Mouse (Mus musculus) stomach, embryonic 14.5 days (tissue): Measurements from ENCODE around the gene Map3k5. TPM values are rescaled to one million over a fixed set of nuclear protein-coding genes. Genes with fewer than 3 reads are reported as not detected.

Source experiments
- ATAC-seq: fragments of 200-750 bp; cut with Nextera tagmentation; 2 replicates; pipeline ENCODE4 v1.8.0; 2017; ENCODE audit warnings: low read depth, moderate TSS enrichment; ENCODE audit not compliant: insufficient number of reproducible peaks, insufficient read depth, low FRiP score
- H3K27ac ChIP-seq: fragments of 300-500 bp; sonication (generic); 2 replicates; pipeline ENCODE4 v1.5.1; 2014; ENCODE audit warnings: mild to moderate bottlenecking, low read length, moderate library complexity, mixed read lengths
- H3K27me3 ChIP-seq: fragments of 300-500 bp; sonication (generic); 2 replicates; pipeline ENCODE4 v1.6.1; 2014; ENCODE audit warnings: low read length, control low read depth, mixed read lengths; ENCODE audit not compliant: control insufficient read depth, insufficient read depth
- H3K36me3 ChIP-seq: fragments of 300-500 bp; sonication (generic); 2 replicates; pipeline ENCODE4 v1.6.1; 2014; ENCODE audit warnings: mild to moderate bottlenecking, control low read depth, low read length, moderate library complexity, mixed read lengths; ENCODE audit not compliant: control insufficient read depth, insufficient read depth
- H3K4me1 ChIP-seq: fragments of 300-500 bp; sonication (generic); 2 replicates; pipeline ENCODE4 v1.6.1; 2014; ENCODE audit warnings: low read length, control low read depth, mixed read lengths; ENCODE audit not compliant: control insufficient read depth, insufficient read depth
- H3K4me2 ChIP-seq: fragments of 300-500 bp; sonication (generic); replicated peaks from 2 replicates; pipeline ENCODE4 v1.6.1; 2014; ENCODE audit warnings: low read depth, low read length, control low read depth
- H3K4me3 ChIP-seq: fragments of 300-500 bp; sonication (generic); 2 replicates; pipeline ENCODE4 v1.5.1; 2014; ENCODE audit warnings: low read depth, low read length, control low read depth
- H3K9ac ChIP-seq: fragments of 300-500 bp; sonication (generic); replicated peaks from 2 replicates; pipeline ENCODE4 v1.6.1; 2014; ENCODE audit warnings: low read depth, mild to moderate bottlenecking, control low read depth, low read length, moderate library complexity, mixed read lengths
- H3K9me3 ChIP-seq: fragments of 300-500 bp; sonication (generic); 2 replicates; pipeline ENCODE4 v1.6.1; 2016; ENCODE audit warnings: low read depth, low read length, control low read depth; ENCODE audit not compliant: control insufficient read depth
- WGBS: fragments of 180-500 bp; shearing (Covaris S2); extraction: QIAGEN DNeasy Blood & Tissue Kit; methylation state at CpG from one replicate; pipeline ENCODE4 v1.1.7; 2014; 5-methylcytosine and 5-hydroxymethylcytosine counted together
- polyA plus RNA-seq: library from polyadenylated mRNA; unstranded; fragments of >200 nt; fragmentation: Nextera tagmentation; extraction: Ambion mirVana; gene quantifications from 2 replicates; pipeline ENCODE4 v1.2.1, GENCODE M21; 2014

The Map3k5 gene
- polyA plus RNA-seq, 1 experiment from 2014 or later = 4.6 TPM

- Histone ChIP-seq H3K27ac (no peak overlapping the region), H3K4me2 (no peak overlapping the region), H3K9me3 (no peaks in the 10 kb centered on the region), H3K27me3 (no peaks in the 10 kb centered on the region), H3K9ac (no peak overlapping the region), H3K4me3 (no peak overlapping the region), H3K4me1 (no peaks in the 10 kb centered on the region), H3K36me3 (no peaks in the 10 kb centered on the region)
- 95% methylated on average over 10 of the region's 10 CpGs for WGBS
- ATAC-seq = no peak
Observed at GRCm38 (mm10) chr10:20024891-20025290, 90.6 kb downstream of the Map3k5 start.

- Histone ChIP-seq H3K4me1 (no peaks in the 10 kb centered on the region), H3K4me3 (no peak overlapping the region), H3K9ac (no peak overlapping the region), H3K27me3 (no peaks in the 10 kb centered on the region), H3K9me3 (no peaks in the 10 kb centered on the region), H3K36me3 (no peaks in the 10 kb centered on the region), H3K4me2 (no peak overlapping the region), H3K27ac (no peak overlapping the region)
- 63% methylated on average over 12 of the region's 12 CpGs for WGBS
- ATAC-seq = no peak
Observed at GRCm38 (mm10) chr10:20025781-20026520, 91.7 kb downstream of the Map3k5 start.

- ATAC-seq = no peak
- H3K9ac ChIP-seq = no peak overlapping the region
- no peak overlapping the region for H3K4me3 ChIP-seq
- no peaks in the 10 kb centered on the region for H3K4me1 ChIP-seq
- H3K4me2 ChIP-seq = no peak overlapping the region
- H3K36me3 ChIP-seq = no peaks in the 10 kb centered on the region
- no peak overlapping the region for H3K27ac ChIP-seq
- no peaks in the 10 kb centered on the region for H3K9me3 ChIP-seq
- no peaks in the 10 kb centered on the region for H3K27me3 ChIP-seq
- WGBS = 100% methylated on average over 1 of the region's 1 CpGs
Observed at GRCm38 (mm10) chr10:20030703-20031102, 96.4 kb downstream of the Map3k5 start.

- no peak overlapping the region for H3K27ac ChIP-seq
- no peak for ATAC-seq
- 71% methylated on average over 2 of the region's 2 CpGs for WGBS
Observed at GRCm38 (mm10) chr10:20031936-20032335, 97.7 kb downstream of the Map3k5 start.

GRCm38 (mm10) chr10:20036375-20036774 lies 102.1 kb downstream of the Map3k5 start:
- Histone ChIP-seq H3K9ac (no peak overlapping the region), H3K27me3 (no peaks in the 10 kb centered on the region), H3K27ac (no peak overlapping the region), H3K4me3 (no peak overlapping the region), H3K36me3 (no peaks in the 10 kb centered on the region), H3K9me3 (no peaks in the 10 kb centered on the region), H3K4me2 (no peak overlapping the region), H3K4me1 (no peaks in the 10 kb centered on the region)
- no peak for ATAC-seq
- 79% methylated on average over 2 of the region's 2 CpGs for WGBS

More at GRCm38 (mm10) chr10:20031936-20032335, 97.7 kb downstream of the Map3k5 start:
- H3K4me3 ChIP-seq = no peak overlapping the region
- no peak overlapping the region for H3K9ac ChIP-seq
- no peaks in the 10 kb centered on the region for H3K27me3 ChIP-seq
- H3K9me3 ChIP-seq = no peaks in the 10 kb centered on the region
- H3K4me2 ChIP-seq = no peak overlapping the region
- no peaks in the 10 kb centered on the region for H3K4me1 ChIP-seq
- H3K36me3 ChIP-seq = no peaks in the 10 kb centered on the region

GRCm38 (mm10) chr10:20036846-20037245 lies 102.6 kb downstream of the Map3k5 start:
- no peak for ATAC-seq
- Histone ChIP-seq H3K4me2 (no peak overlapping the region), H3K27ac (no peak overlapping the region), H3K9ac (no peak overlapping the region), H3K36me3 (no peaks in the 10 kb centered on the region), H3K9me3 (no peaks in the 10 kb centered on the region), H3K4me3 (no peak overlapping the region), H3K4me1 (no peaks in the 10 kb centered on the region), H3K27me3 (no peaks in the 10 kb centered on the region)
- 74% methylated on average over 7 of the region's 7 CpGs for WGBS

- H3K36me3 ChIP-seq = no peaks in the 10 kb centered on the region
- H3K9ac ChIP-seq = no peak overlapping the region
- no peaks in the 10 kb centered on the region for H3K4me1 ChIP-seq
- no peaks in the 10 kb centered on the region for H3K27me3 ChIP-seq
- H3K9me3 ChIP-seq = no peaks in the 10 kb centered on the region
- H3K4me3 ChIP-seq = no peak overlapping the region
- ATAC-seq = no peak
- H3K4me2 ChIP-seq = no peak overlapping the region
- H3K27ac ChIP-seq = no peak overlapping the region
- 91% methylated on average over 3 of the region's 3 CpGs for WGBS
Observed at GRCm38 (mm10) chr10:20039531-20039930, 105.3 kb downstream of the Map3k5 start.

GRCm38 (mm10) chr10:20040116-20040515 lies 105.8 kb downstream of the Map3k5 start:
- Histone ChIP-seq H3K9ac (no peak overlapping the region), H3K4me2 (no peak overlapping the region), H3K27ac (no peak overlapping the region), H3K4me1 (no peaks in the 10 kb centered on the region), H3K4me3 (no peak overlapping the region), H3K27me3 (no peaks in the 10 kb centered on the region), H3K9me3 (no peaks in the 10 kb centered on the region), H3K36me3 (no peaks in the 10 kb centered on the region)
- ATAC-seq = no peak
- WGBS = 59% methylated on average over 7 of the region's 7 CpGs

GRCm38 (mm10) chr10:20040677-20041076 lies 106.4 kb downstream of the Map3k5 start:
- H3K4me1 ChIP-seq = no peaks in the 10 kb centered on the region
- no peak overlapping the region for H3K9ac ChIP-seq
- H3K36me3 ChIP-seq = no peaks in the 10 kb centered on the region
- H3K4me2 ChIP-seq = no peak overlapping the region
- H3K27ac ChIP-seq = no peak overlapping the region
- ATAC-seq = no peak
- no peaks in the 10 kb centered on the region for H3K9me3 ChIP-seq
- H3K4me3 ChIP-seq = no peak overlapping the region
- 79% methylated on average over 4 of the region's 4 CpGs for WGBS
- H3K27me3 ChIP-seq = no peaks in the 10 kb centered on the region
